Mouse (Mus musculus) MEL-GATA-1-ER (cell line): ENCODE data around the gene Pck2.

Experiments
- DNase-seq: peaks from one replicate; pipeline ENCODE4 v3.0.0-alpha.2; 2012; ENCODE audit warnings: low read depth; ENCODE audit errors: extremely low read depth

Gene Pck2

GRCm38 (mm10) chr14:55598521-55599390 is 58.7 kb downstream of the Pck2 start:
- DNase-seq = no peak
